Mouse (Mus musculus): Measurements from ENCODE around the gene Epb41l3. TPM values are rescaled to one million over a fixed set of nuclear protein-coding genes. Genes with fewer than 3 reads are reported as not detected.

Epb41l3 gene
- total RNA-seq, 1 experiment, result 16.8 TPM

DNA sequence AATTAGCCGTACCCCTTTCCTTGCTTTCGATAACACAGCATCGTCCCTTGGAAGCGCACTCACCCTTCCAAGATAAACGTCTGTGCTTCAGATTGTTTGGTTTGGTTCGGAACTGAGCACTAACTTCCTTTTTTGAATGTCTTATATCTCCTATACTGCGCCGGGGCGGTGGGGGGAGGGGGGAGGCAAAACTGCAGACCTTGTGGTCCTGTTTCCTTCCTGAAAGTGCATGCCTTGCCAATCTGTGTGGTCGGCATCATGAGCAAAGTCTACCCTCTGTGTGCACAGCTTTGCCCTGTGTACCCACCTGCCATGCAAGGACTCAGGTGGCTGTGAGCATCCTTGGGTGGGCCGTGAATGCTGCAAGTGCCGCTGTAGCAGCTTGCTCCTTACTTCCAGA, 212.6 kb downstream of the Epb41l3 start:
- H3K36me3 ChIP-seq (ENCODE audit: control insufficient read depth, insufficient read depth, low read length, poor library complexity, severe bottlenecking), result no peaks in the 10 kb centered on the region; the same call in 1 of the 2 replicates
- no peak for DNase-seq (ENCODE audit: low read depth, low spot score)
- no peaks in the 10 kb centered on the region for H3K4me1 ChIP-seq (ENCODE audit: control insufficient read depth in 2 of 2, insufficient read depth in 2 of 2, low read length in 2 of 2, poor library complexity in 1 of 2)
- no peaks in the 10 kb centered on the region for H3K9me3 ChIP-seq (ENCODE audit: control insufficient read depth, insufficient read depth, low read depth, low read length)
- TF ChIP-seq HCFC1 (IDR thresholded peaks at IDR 0.05; ENCODE audit: borderline replicate concordance, insufficient read depth, low read length) (no peak), MAFK (IDR thresholded peaks at IDR 0.05; ENCODE audit: insufficient read depth, low read depth, low read length) (no peak), ZC3H11A (IDR thresholded peaks at IDR 0.05; ENCODE audit: borderline replicate concordance, low read depth, low read length) (no peak), ZNF384 (IDR thresholded peaks at IDR 0.05; ENCODE audit: low read depth, low read length) (no peak)
- H3K4me3 ChIP-seq (ENCODE audit: insufficient read depth in 1 of 2, low read depth in 1 of 2, low read length in 2 of 2, poor library complexity in 1 of 2, severe bottlenecking in 1 of 2), result no peak overlapping the region
- H3K27ac ChIP-seq (ENCODE audit: insufficient read depth, low read depth, low read length, poor library complexity, severe bottlenecking), result no peak overlapping the region
- H3K9ac ChIP-seq (ENCODE audit: insufficient read depth, low read depth, low read length, poor library complexity, severe bottlenecking), result no peak overlapping the region
- in situ Hi-C loops (cut with MboI; ENCODE audit: low sequenced_read_pairs in 2 of 2, unreplicated experiment in 2 of 2), result no loop called here

DNA sequence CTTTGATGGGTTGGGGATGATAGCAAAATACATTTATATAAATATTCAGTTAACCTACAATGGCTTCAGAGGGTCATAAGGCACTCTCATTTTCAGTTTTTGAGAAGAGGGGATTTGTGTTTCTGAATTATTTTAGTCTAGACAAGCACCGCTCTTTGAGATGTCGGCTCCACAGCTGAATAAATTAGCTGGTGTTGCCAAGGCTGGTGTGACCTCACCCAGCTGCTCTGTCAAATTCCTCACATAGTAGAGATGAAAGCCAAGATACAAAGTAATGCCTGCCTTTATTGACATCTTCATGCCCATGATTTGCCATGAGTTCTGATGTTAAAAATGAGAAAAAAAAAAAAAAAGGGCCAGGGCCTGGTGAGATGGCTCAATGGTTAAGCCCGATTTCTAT, 214.8 kb downstream of the Epb41l3 start:
- TF ChIP-seq ZNF384 (IDR thresholded peaks at IDR 0.05; ENCODE audit: low read depth, low read length), result no peak
- Histone ChIP-seq H3K9ac (ENCODE audit: insufficient read depth, low read depth, low read length, poor library complexity, severe bottlenecking) (no peak overlapping the region), H3K27ac (ENCODE audit: insufficient read depth, low read depth, low read length, poor library complexity, severe bottlenecking) (no peak overlapping the region), H3K36me3 (ENCODE audit: control insufficient read depth, insufficient read depth, low read length, poor library complexity, severe bottlenecking) (no peaks in the 10 kb centered on the region; the same call in 1 of the 2 replicates), H3K4me1 (ENCODE audit: control insufficient read depth in 2 of 2, insufficient read depth in 2 of 2, low read length in 2 of 2, poor library complexity in 1 of 2) (no peaks in the 10 kb centered on the region), H3K9me3 (ENCODE audit: control insufficient read depth, insufficient read depth, low read depth, low read length) (no peaks in the 10 kb centered on the region), H3K4me3 (ENCODE audit: insufficient read depth in 1 of 2, low read depth in 1 of 2, low read length in 2 of 2, poor library complexity in 1 of 2, severe bottlenecking in 1 of 2) (no peak overlapping the region)
- DNase-seq (ENCODE audit: low read depth, low spot score), result no peak
- in situ Hi-C loops (cut with MboI; ENCODE audit: low sequenced_read_pairs in 2 of 2, unreplicated experiment in 2 of 2), result no loop called here

DNA sequence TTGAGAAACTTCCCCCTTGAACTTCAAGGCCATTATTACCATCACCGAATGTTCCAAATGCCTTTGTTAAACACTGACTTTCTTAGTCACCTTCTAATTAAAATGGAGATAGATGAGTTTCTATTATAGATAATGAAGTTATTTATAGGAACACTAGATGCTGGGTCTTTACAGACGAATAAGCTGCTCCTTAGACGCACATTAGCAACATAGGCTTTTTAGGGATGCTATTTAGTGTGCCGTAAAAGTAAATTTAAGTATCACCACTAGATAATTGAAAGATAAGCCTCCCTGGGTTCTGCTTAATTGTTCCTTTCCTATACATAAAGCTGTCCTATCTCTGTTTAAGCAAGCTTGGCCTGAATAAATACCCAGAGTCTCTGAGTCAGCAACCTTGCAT, 226.1 kb downstream of the Epb41l3 start:
- in situ Hi-C loops (cut with MboI; ENCODE audit: low sequenced_read_pairs in 2 of 2, unreplicated experiment in 2 of 2), result no loop called here
- Histone ChIP-seq H3K4me3 (ENCODE audit: insufficient read depth in 1 of 2, low read depth in 1 of 2, low read length in 2 of 2, poor library complexity in 1 of 2, severe bottlenecking in 1 of 2) (no peak overlapping the region), H3K9ac (ENCODE audit: insufficient read depth, low read depth, low read length, poor library complexity, severe bottlenecking) (no peak overlapping the region), H3K4me1 (ENCODE audit: control insufficient read depth in 2 of 2, insufficient read depth in 2 of 2, low read length in 2 of 2, poor library complexity in 1 of 2) (peaks cover 0 to 6% of the 10 kb centered on the region in 2 experiments; a peak in 1 of 4 replicates), H3K9me3 (ENCODE audit: control insufficient read depth, insufficient read depth, low read depth, low read length) (no peaks in the 10 kb centered on the region), H3K36me3 (ENCODE audit: control insufficient read depth, insufficient read depth, low read length, poor library complexity, severe bottlenecking) (no peaks in the 10 kb centered on the region), H3K27ac (ENCODE audit: insufficient read depth, low read depth, low read length, poor library complexity, severe bottlenecking) (no peak overlapping the region)
- DNase-seq (ENCODE audit: low read depth, low spot score), result no peak
- TF ChIP-seq ZC3H11A (IDR thresholded peaks at IDR 0.05; ENCODE audit: borderline replicate concordance, low read depth, low read length) (no peak), CHD2 (IDR thresholded peaks at IDR 0.05; ENCODE audit: low read depth, low read length) (no peak), HCFC1 (IDR thresholded peaks at IDR 0.05; ENCODE audit: borderline replicate concordance, insufficient read depth, low read length) (no peak), MAFK (IDR thresholded peaks at IDR 0.05; ENCODE audit: insufficient read depth, low read depth, low read length) (no peak), ZNF384 (IDR thresholded peaks at IDR 0.05; ENCODE audit: low read depth, low read length) (no peak)

DNA sequence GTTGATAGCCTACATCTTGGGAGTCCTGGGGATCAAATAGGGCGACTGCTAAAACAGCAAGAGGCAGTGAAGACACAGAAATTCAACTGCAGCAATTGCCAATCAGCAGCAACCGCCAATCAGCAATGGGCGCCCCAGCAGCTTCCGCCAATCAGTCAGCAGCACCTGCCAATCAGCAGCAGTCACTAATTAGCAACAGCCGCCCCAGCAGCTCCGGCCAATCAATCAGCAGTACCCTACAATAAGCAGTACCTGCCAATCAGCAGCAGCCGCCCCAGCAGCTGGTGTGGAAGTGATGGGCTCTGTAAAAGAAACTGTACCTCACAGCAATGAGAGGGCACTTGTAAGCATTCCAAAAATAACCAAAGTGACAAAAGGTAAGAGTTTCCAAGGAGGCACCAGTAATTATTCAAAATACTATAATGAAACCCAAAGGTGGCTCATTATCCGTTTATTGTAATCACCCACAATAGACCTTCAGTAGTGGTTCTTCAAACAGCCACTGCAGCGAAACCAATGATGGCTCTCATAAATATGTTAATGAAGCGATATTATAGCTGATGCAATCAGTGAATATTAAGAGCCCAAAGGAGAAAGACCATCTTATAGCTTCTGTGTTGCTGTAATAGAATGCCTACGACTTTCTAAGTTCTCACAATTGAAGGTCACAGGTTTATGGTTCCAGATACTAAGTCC, 228.2 kb downstream of the Epb41l3 start:
- TF ChIP-seq MAFK (IDR thresholded peaks at IDR 0.05; ENCODE audit: insufficient read depth, low read depth, low read length), result no peak
- TF ChIP-seq CHD2 (IDR thresholded peaks at IDR 0.05; ENCODE audit: low read depth, low read length), result no peak
- TF ChIP-seq ZC3H11A (IDR thresholded peaks at IDR 0.05; ENCODE audit: borderline replicate concordance, low read depth, low read length), result no peak
- Histone ChIP-seq H3K36me3 (ENCODE audit: control insufficient read depth, insufficient read depth, low read length, poor library complexity, severe bottlenecking) (no peaks in the 10 kb centered on the region), H3K4me1 (ENCODE audit: control insufficient read depth in 2 of 2, insufficient read depth in 2 of 2, low read length in 2 of 2, poor library complexity in 1 of 2) (peaks cover 0 to 6% of the 10 kb centered on the region in 2 experiments; a peak in 1 of 4 replicates), H3K4me3 (ENCODE audit: insufficient read depth in 1 of 2, low read depth in 1 of 2, low read length in 2 of 2, poor library complexity in 1 of 2, severe bottlenecking in 1 of 2) (no peak overlapping the region), H3K27ac (ENCODE audit: insufficient read depth, low read depth, low read length, poor library complexity, severe bottlenecking) (no peak overlapping the region), H3K9me3 (ENCODE audit: control insufficient read depth, insufficient read depth, low read depth, low read length) (no peaks in the 10 kb centered on the region), H3K9ac (ENCODE audit: insufficient read depth, low read depth, low read length, poor library complexity, severe bottlenecking) (no peak overlapping the region)
- DNase-seq (ENCODE audit: low read depth, low spot score), result no peak
- in situ Hi-C loops (cut with MboI; ENCODE audit: low sequenced_read_pairs in 2 of 2, unreplicated experiment in 2 of 2), result no loop called here

DNA sequence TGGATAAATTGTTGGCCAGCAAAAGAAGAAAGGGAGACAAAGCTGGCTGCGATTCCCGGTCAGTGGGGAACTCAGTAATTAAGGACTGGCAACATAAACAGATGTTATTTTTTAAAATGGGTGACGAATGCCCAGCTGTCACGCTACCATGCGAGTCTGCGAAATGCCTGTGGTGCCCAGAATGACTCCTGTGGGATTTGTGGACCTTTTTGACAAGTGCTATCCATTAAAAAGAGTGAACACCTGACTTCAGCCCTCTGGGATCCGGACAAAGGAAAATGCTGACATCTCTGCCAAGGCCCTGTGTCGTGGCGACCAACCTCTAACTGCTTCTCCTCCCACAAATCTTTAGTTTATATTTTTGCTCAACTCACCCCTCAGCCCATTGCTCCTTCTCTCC, 232.2 kb downstream of the Epb41l3 start:
- H3K9ac ChIP-seq (ENCODE audit: insufficient read depth, low read depth, low read length, poor library complexity, severe bottlenecking), result no peak overlapping the region
- no peak overlapping the region for H3K4me3 ChIP-seq (ENCODE audit: insufficient read depth in 1 of 2, low read depth in 1 of 2, low read length in 2 of 2, poor library complexity in 1 of 2, severe bottlenecking in 1 of 2)
- no peaks in the 10 kb centered on the region for H3K4me1 ChIP-seq (ENCODE audit: control insufficient read depth in 2 of 2, insufficient read depth in 2 of 2, low read length in 2 of 2, poor library complexity in 1 of 2)
- TF ChIP-seq ZC3H11A (IDR thresholded peaks at IDR 0.05; ENCODE audit: borderline replicate concordance, low read depth, low read length) (no peak), ZNF384 (IDR thresholded peaks at IDR 0.05; ENCODE audit: low read depth, low read length) (no peak), HCFC1 (IDR thresholded peaks at IDR 0.05; ENCODE audit: borderline replicate concordance, insufficient read depth, low read length) (no peak)
- DNase-seq (ENCODE audit: low read depth, low spot score), result no peak
- H3K9me3 ChIP-seq (ENCODE audit: control insufficient read depth, insufficient read depth, low read depth, low read length), result no peaks in the 10 kb centered on the region
- no peaks in the 10 kb centered on the region for H3K36me3 ChIP-seq (ENCODE audit: control insufficient read depth, insufficient read depth, low read length, poor library complexity, severe bottlenecking)
- in situ Hi-C loops (cut with MboI; ENCODE audit: low sequenced_read_pairs in 2 of 2, unreplicated experiment in 2 of 2), result no loop called here
- H3K27ac ChIP-seq (ENCODE audit: insufficient read depth, low read depth, low read length, poor library complexity, severe bottlenecking), result no peak overlapping the region

All from ES-E14 (cell line).